Mouse (Mus musculus): ENCODE data around the gene Ahcy.

GRCm38 (mm10) chr2:155099421-155099820 is 25.1 kb upstream of the Ahcy start:
- no peak for TF ChIP-seq CTCF (IDR thresholded peaks at IDR 0.05; ENCODE audit: borderline replicate concordance, extremely low read depth, insufficient read depth, insufficient read length)
- no peak for TF ChIP-seq POLR2A (IDR thresholded peaks at IDR 0.05; ENCODE audit: borderline replicate concordance, extremely low read depth, insufficient read depth, insufficient read length, poor library complexity, severe bottlenecking)

Measured in brain, embryonic 14.5 days (tissue).